Mouse (Mus musculus) hindbrain, embryonic 13.5 days (tissue): ENCODE data around the gene Anxa5. TPM values are rescaled to one million over a fixed set of nuclear protein-coding genes. Genes with fewer than 3 reads are reported as not detected.
A peak's percentile ranks its signal among the peaks of the same experiment; 100 is the strongest.

ENCODE experiments used
- ATAC-seq: fragments of 200-750 bp; cut with Nextera tagmentation; 2 replicates; pipeline ENCODE4 v1.8.0; 2017; ENCODE audit warnings: moderate TSS enrichment; ENCODE audit not compliant: low FRiP score
- H3K27ac ChIP-seq: fragments of 300-500 bp; sonication (generic); 2 replicates; pipeline ENCODE4 v1.5.1; 2015; ENCODE audit warnings: inconsistent platforms, mild to moderate bottlenecking, moderate library complexity
- H3K27me3 ChIP-seq: fragments of 300-500 bp; sonication (generic); 2 replicates; pipeline ENCODE4 v1.6.1; 2015; ENCODE audit warnings: mild to moderate bottlenecking, inconsistent platforms
- H3K36me3 ChIP-seq: fragments of 300-500 bp; sonication (generic); 2 replicates; pipeline ENCODE4 v1.6.1; 2015; ENCODE audit warnings: mild to moderate bottlenecking, inconsistent platforms
- H3K4me1 ChIP-seq: fragments of 300-500 bp; sonication (generic); replicated peaks from 2 replicates; pipeline ENCODE4 v1.6.1; 2015; ENCODE audit warnings: inconsistent platforms
- H3K4me2 ChIP-seq: fragments of 300-500 bp; sonication (generic); 2 replicates; pipeline ENCODE4 v1.6.1; 2015; ENCODE audit warnings: inconsistent platforms, mild to moderate bottlenecking, moderate library complexity
- H3K4me3 ChIP-seq: fragments of 300-500 bp; sonication (generic); 2 replicates; pipeline ENCODE4 v1.5.1; 2015; ENCODE audit warnings: mild to moderate bottlenecking, inconsistent platforms
- H3K9ac ChIP-seq: fragments of 300-500 bp; sonication (generic); 2 replicates; pipeline ENCODE4 v1.6.1; 2015; ENCODE audit warnings: mild to moderate bottlenecking, inconsistent platforms
- H3K9me3 ChIP-seq: fragments of 300-500 bp; sonication (generic); 2 replicates; pipeline ENCODE4 v1.6.1; 2016; ENCODE audit warnings: inconsistent platforms
- WGBS: fragments of 180-500 bp; shearing (Covaris S2); methylation state at CpG from one replicate; pipeline ENCODE4 v1.1.7; 2015; 5-methylcytosine and 5-hydroxymethylcytosine counted together
- polyA plus RNA-seq: library from polyadenylated mRNA; unstranded; fragments of >200 nt; fragmentation: Nextera tagmentation; extraction: Ambion mirVana; gene quantifications from 2 replicates; pipeline ENCODE4 v1.2.1, GENCODE M21; 2015

Anxa5 gene
- polyA plus RNA-seq, 1 experiment from 2014 or later: 88.8 TPM

DNA sequence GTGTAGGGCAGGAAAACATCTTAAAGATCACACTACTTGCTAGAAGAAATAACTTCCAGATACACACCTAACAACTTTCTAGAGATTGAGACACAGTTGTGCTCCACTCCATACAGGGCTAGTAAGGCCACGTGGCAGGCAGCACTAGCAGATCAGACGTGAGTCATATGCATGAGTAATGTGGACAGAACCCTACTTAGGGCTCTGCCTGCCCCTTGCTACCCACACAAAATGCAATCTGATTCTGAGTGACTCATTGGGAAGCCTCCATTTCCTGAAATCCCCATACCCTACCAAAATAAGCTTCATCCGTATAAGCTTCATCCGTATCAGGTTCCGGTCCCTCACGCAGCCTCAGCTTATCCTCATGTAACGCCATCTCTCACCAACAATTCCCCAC is 8.1 kb downstream of the Anxa5 start:
- H3K27me3 ChIP-seq: no peaks in the 10 kb centered on the region
- no peak overlapping the region for H3K27ac ChIP-seq
- H3K4me2 ChIP-seq: no peak overlapping the region
- WGBS: 91% methylated on average over 7 of the region's 7 CpGs
- no peak overlapping the region for H3K9ac ChIP-seq
- no peak overlapping the region for H3K4me3 ChIP-seq
- H3K4me1 ChIP-seq: no peaks in the 10 kb centered on the region
- H3K36me3 ChIP-seq: no peaks in the 10 kb centered on the region
- no peaks in the 10 kb centered on the region for H3K9me3 ChIP-seq
- no peak for ATAC-seq

DNA sequence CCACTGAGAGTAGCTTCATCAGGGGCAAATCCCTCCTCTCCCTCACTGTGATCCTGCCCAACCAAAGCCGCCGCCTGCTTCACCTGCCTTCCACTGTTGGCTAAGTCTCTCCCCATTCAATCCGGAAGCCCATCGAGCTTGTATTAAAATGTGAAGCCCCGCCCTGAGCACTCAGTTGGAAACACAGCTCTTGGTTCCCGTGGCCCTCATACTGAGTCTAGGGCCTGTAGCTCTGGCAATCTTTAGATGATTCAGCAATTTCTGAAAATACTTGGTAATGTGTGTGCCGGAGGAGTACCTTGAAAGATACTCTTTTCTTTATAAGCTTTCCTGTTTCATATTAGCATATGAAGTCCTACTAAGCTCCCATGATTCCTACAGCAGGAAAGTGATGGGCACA is 10.2 kb downstream of the Anxa5 start:
- Histone ChIP-seq H3K9ac (no peak overlapping the region), H3K4me3 (no peak overlapping the region), H3K27ac (no peak overlapping the region), H3K36me3 (no peaks in the 10 kb centered on the region), H3K4me1 (no peaks in the 10 kb centered on the region), H3K4me2 (no peak overlapping the region), H3K9me3 (no peaks in the 10 kb centered on the region), H3K27me3 (no peaks in the 10 kb centered on the region)
- 60% methylated on average over 7 of the region's 7 CpGs for WGBS
- ATAC-seq: no peak

DNA sequence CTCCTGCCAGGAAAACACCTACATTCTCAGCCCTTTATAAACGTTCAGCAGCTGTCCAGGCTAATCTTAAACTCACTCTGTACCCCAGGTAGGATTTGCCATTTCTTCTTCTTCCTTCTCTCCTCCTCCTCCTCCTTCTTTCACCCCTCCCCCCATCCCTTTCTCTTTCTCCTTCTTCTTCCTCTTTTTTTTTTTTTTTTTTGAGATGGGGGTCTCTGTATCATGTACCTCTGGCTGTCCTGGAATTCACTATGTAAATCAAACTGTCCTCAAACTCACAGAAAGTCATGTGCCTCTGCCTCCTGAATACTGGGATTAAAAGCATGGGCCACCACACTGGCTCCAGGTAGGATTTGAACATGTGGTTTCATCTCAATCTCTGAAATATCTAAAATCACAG is 13.3 kb downstream of the Anxa5 start:
- ATAC-seq: no peak
- Histone ChIP-seq H3K4me3 (no peak overlapping the region), H3K4me2 (no peak overlapping the region), H3K4me1 (no peaks in the 10 kb centered on the region), H3K27me3 (no peaks in the 10 kb centered on the region), H3K27ac (no peak overlapping the region), H3K9ac (no peak overlapping the region), H3K36me3 (no peaks in the 10 kb centered on the region), H3K9me3 (no peaks in the 10 kb centered on the region)
- 43% methylated on average over 1 of the region's 1 CpGs for WGBS

DNA sequence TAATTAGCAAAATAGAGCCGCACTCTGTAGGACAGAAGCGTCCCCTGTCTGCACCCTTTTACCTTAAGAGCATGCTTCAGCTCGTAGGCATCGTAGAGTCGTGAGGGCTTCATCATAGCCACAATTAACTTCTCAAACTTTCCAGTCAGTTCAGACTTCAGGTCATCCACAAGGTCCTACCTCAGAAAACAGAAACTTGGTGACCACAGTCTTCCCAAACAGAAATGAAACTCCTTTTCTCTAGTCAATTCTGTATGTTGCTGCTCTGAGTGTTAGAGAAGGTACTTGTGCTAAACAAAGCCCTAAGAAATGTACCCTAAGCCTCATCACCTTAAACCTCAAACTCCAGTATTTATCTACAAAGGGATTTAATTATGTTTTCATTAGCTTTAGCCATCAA is 13.9 kb downstream of the Anxa5 start:
- H3K27me3 ChIP-seq: no peaks in the 10 kb centered on the region
- H3K4me2 ChIP-seq: no peak overlapping the region
- no peaks in the 10 kb centered on the region for H3K4me1 ChIP-seq
- no peaks in the 10 kb centered on the region for H3K36me3 ChIP-seq
- H3K9me3 ChIP-seq: no peaks in the 10 kb centered on the region
- no peak overlapping the region for H3K9ac ChIP-seq
- WGBS: 83% methylated on average over 5 of the region's 5 CpGs
- H3K4me3 ChIP-seq: no peak overlapping the region
- ATAC-seq: no peak
- H3K27ac ChIP-seq: no peak overlapping the region

DNA sequence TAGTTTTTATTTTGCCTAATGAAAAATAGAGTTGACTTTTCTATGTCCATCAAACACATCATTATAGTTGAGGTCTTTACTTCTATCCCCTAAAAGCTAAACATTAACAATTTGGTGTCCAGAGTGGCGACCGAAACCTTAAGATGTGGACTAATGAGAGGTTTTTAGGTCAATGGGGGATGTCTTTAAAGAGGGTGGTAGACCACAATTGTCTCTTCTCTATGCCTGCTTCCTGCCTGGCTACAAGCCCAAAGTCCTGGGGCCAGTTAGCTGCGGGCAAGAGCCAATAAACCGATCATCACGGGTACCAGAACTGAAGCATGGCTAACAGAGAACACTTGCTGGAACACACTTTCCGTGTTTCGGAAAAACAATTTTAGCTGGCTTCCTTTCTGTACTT is 15.0 kb downstream of the Anxa5 start:
- Histone ChIP-seq H3K36me3 (no peaks in the 10 kb centered on the region), H3K9ac (no peak overlapping the region), H3K27me3 (no peaks in the 10 kb centered on the region), H3K4me3 (no peak overlapping the region), H3K4me2 (no peak overlapping the region), H3K27ac (no peak overlapping the region), H3K4me1 (no peaks in the 10 kb centered on the region), H3K9me3 (no peaks in the 10 kb centered on the region)
- no peak for ATAC-seq
- 91% methylated on average over 7 of the region's 7 CpGs for WGBS

DNA sequence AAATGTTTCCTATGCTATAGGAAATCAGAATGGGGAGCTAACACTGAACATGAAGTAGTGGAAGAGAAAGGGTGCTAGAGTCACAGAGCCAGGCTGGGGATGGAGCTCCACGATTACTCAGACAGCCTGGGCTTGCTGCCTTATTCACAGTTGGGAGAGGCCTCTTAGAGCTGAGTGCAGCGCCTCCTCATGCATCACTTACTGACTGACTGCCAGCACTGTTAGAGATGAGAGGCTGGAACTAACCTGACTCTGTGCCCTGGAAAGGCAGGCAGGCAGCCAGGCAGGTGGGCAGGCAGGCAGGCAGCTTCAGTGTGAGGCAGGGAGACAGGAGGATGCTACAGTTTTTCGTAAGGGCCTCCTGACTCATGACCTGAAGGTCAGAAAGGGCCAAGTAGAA is 20.1 kb downstream of the Anxa5 start:
- Histone ChIP-seq H3K4me2 (no peak overlapping the region), H3K36me3 (no peaks in the 10 kb centered on the region), H3K4me3 (no peak overlapping the region), H3K4me1 (no peaks in the 10 kb centered on the region), H3K27me3 (no peaks in the 10 kb centered on the region), H3K9me3 (no peaks in the 10 kb centered on the region), H3K27ac (no peak overlapping the region), H3K9ac (no peak overlapping the region)
- 80% methylated on average over 3 of the region's 3 CpGs for whole genome bisulfite sequencing
- ATAC-seq: no peak

DNA sequence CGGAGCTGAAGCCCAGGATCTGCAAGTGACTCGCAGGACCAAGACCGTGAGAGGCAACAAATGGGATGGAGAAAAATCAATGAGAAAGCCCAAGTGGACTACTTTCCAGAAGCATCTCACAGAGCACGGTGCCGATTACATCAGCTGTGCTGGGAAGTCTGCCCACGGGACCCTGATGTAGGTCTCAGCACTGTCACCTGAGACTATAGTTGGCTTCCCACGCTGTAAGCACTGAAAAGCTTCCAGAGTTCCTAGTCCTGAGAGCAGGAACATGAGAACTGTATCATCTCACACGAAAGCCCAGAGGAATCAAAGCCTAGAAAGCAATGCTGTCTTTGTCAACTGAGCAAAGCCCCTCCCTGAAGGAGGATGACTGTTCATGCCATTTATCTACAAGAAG is 20.6 kb downstream of the Anxa5 start:
- Histone ChIP-seq H3K9ac (no peak overlapping the region), H3K27me3 (no peaks in the 10 kb centered on the region), H3K9me3 (no peaks in the 10 kb centered on the region), H3K36me3 (no peaks in the 10 kb centered on the region), H3K4me1 (no peaks in the 10 kb centered on the region), H3K4me3 (no peak overlapping the region), H3K27ac (no peak overlapping the region), H3K4me2 (no peak overlapping the region)
- ATAC-seq: no peak
- WGBS: 95% methylated on average over 8 of the region's 8 CpGs

DNA sequence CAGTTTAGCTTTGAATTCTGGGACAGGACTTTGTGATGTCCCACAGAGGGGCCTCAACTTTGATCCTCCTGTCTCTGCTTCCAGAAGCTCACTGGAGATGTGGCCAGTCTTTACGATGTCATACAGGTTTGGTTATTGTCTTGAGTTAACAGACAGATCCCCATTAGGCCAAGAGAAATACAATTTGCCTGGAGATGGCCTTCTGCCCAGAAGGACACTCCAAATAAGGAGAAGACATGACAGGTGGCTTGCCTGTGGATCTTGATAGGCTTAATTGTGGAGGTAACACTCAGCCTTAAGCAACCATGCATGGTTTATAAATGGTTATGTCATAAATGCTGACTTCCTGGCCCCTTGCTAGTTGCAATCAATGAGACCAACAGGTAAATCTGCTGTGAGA is 23.2 kb downstream of the Anxa5 start:
- Histone ChIP-seq H3K4me1 (no peaks in the 10 kb centered on the region), H3K36me3 (no peaks in the 10 kb centered on the region), H3K9ac (no peak overlapping the region), H3K9me3 (no peaks in the 10 kb centered on the region), H3K27me3 (no peaks in the 10 kb centered on the region), H3K27ac (no peak overlapping the region), H3K4me2 (no peak overlapping the region), H3K4me3 (no peak overlapping the region)
- no peak for ATAC-seq
- WGBS: 97% methylated on average over 1 of the region's 1 CpGs

DNA sequence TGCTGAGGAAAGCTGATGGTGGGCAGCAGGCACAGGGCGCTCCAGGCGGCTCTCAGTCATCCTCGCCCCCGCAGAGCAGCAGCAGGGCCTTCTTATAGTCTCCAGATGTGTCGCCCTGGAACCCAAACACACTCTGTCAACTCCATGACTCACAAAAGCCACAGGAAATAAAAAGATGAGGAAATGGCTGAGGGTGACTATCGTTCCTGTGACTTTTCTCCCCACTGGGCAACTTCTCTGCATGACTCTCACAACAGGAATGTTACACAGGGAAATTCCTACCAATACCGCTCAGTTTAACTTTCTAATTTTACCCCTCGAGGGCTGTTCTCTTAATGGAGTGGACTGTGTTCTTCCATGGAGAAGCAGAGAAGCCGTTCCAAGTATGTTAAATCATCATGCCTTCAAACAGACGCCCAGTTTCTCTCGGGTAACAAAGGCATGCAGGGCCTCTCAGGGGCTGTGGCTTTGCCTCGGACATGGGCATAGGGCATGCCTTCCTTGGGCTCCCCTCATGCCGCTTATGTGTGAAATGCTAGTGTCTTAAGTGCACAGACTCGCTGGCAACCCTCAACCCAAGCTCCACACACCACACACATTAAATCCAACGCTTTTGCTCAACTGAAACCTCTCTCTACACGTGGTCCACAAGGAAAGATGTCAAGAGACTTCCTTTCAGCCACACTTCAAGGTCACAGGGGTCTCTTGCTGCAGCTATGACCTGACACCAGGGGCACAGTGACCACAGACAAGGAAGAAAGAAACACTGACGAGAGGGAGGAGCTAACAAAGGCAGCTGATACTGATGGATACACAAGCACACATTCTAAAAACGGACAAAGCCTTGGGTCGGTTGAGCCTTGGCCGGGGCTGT is 26.2 kb downstream of the Anxa5 start:
- Histone ChIP-seq H3K9ac (no peak overlapping the region), H3K36me3 (no peaks in the 10 kb centered on the region), H3K9me3 (no peaks in the 10 kb centered on the region), H3K4me1 (no peaks in the 10 kb centered on the region), H3K4me2 (no peak overlapping the region), H3K27me3 (no peaks in the 10 kb centered on the region), H3K4me3 (no peak overlapping the region), H3K27ac (no peak overlapping the region)
- no peak for ATAC-seq
- WGBS: 34% methylated on average over 20 of the region's 20 CpGs

DNA sequence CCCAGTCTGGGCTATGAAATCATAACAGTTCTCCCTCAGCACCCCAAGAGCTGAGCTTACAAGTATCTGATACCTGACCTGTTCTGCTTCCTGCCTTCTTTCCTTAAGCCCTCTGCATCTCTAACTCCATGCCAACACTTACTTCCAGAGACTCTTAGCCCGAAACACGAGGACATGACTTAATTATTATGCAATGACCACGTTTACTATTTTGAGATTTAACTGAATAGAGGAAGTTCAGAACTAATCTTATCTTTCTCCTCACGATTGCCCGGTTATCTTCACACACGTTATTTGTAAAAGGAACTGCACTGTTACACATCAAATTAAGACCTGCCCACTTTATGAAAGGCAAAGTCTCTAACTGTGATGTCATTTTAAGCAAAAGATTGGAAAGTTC is 28.8 kb downstream of the Anxa5 start:
- Histone ChIP-seq H3K36me3 (no peaks in the 10 kb centered on the region), H3K4me2 (no peak overlapping the region), H3K27me3 (no peaks in the 10 kb centered on the region), H3K9me3 (no peaks in the 10 kb centered on the region), H3K4me1 (0 out of 2 replicates have a peak, but pooled peaks cover 4% of the 10 kb centered on the region), H3K4me3 (no peak overlapping the region), H3K27ac (no peak overlapping the region), H3K9ac (no peak overlapping the region)
- 79% methylated on average over 6 of the region's 6 CpGs for WGBS
- ATAC-seq: no peak

DNA sequence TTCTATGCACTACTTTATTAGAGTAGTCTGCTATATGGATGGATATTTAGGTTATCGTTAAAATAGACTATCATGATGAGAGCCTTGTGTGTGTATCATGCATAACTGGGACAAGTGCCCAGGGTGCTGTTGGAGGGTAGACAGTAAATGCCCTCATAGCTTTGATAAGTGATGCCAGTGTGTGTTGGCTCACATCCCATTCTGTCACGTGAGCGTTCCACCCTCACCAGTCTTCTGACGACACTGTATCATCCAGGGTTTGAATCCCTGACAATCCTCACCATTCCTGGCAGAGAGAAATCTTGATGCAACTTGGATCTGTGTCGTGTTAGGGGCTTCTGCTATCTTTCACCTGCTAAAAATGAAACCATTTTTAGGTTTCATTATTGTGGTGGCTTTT is 29.2 kb downstream of the Anxa5 start:
- no peak for ATAC-seq
- Histone ChIP-seq H3K27me3 (no peaks in the 10 kb centered on the region), H3K27ac (no peak overlapping the region), H3K36me3 (no peaks in the 10 kb centered on the region), H3K4me2 (no peak overlapping the region), H3K4me3 (no peak overlapping the region), H3K4me1 (0 out of 2 replicates have a peak, but pooled peaks cover 4% of the 10 kb centered on the region), H3K9me3 (no peaks in the 10 kb centered on the region), H3K9ac (no peak overlapping the region)
- WGBS: 84% methylated on average over 5 of the region's 5 CpGs

DNA sequence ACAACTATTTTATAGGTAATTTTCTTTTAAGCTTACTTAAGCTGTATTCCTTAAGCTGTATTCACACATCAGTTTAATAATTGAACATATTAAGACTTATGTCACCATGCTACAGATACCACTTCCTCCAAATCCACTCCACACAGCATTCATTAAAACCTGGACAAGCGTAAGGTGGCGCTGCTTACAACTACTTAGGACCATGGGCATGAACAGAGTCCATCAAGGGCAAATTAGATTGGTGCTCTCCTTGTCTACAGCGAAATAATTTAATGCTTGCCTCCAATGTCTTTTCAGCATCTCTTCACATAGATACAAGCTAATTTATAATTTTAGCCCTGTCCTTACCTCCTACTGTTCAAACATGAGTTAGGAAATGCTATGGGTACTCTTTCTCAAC is 29.7 kb downstream of the Anxa5 start:
- Histone ChIP-seq H3K9ac (no peak overlapping the region), H3K27ac (no peak overlapping the region), H3K27me3 (no peaks in the 10 kb centered on the region), H3K4me2 (no peak overlapping the region), H3K4me1 (0 out of 2 replicates have a peak, but pooled peaks cover 4% of the 10 kb centered on the region), H3K36me3 (no peaks in the 10 kb centered on the region), H3K4me3 (no peak overlapping the region), H3K9me3 (no peaks in the 10 kb centered on the region)
- 94% methylated on average over 3 of the region's 3 CpGs for WGBS
- no peak for ATAC-seq

DNA sequence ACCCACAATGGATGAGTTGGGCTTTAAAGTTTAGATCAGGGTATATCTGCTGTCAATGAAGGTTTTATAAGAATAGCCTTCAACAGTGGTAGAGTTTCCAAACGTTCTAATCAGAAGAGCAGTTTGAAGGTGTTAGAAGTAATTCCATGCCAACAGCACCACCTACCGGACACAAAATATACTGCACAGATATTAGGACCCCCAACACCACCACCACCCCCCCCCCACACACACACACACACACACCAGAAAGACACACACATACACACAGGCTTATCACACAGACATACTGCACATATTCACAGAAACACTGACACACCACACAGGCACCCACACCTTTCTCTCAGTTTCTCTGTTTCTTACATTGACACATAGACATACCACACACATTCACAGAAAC is 33.3 kb downstream of the Anxa5 start:
- 0% methylated on average over 2 of the region's 2 CpGs for WGBS
- Histone ChIP-seq H3K9ac (no peak overlapping the region), H3K4me3 (no peak overlapping the region), H3K36me3 (no peaks in the 10 kb centered on the region), H3K4me2 (no peak overlapping the region), H3K4me1 (0 out of 2 replicates have a peak, but pooled peaks cover 4% of the 10 kb centered on the region), H3K27ac (no peak overlapping the region), H3K27me3 (no peaks in the 10 kb centered on the region), H3K9me3 (no peaks in the 10 kb centered on the region)
- peak; percentile 66 for ATAC-seq
